Mouse (Mus musculus): Measurements from ENCODE around the gene Csf1. TPM values are rescaled to one million over a fixed set of nuclear protein-coding genes. Genes with fewer than 3 reads are reported as not detected.
A peak's percentile ranks its signal among the peaks of the same experiment; 100 is the strongest.

The Csf1 gene
- polyA plus RNA-seq (2014; fragmentation: Nextera tagmentation; extraction: Ambion mirVana): 3.6 and 3.9 TPM in 2 replicates

DNA sequence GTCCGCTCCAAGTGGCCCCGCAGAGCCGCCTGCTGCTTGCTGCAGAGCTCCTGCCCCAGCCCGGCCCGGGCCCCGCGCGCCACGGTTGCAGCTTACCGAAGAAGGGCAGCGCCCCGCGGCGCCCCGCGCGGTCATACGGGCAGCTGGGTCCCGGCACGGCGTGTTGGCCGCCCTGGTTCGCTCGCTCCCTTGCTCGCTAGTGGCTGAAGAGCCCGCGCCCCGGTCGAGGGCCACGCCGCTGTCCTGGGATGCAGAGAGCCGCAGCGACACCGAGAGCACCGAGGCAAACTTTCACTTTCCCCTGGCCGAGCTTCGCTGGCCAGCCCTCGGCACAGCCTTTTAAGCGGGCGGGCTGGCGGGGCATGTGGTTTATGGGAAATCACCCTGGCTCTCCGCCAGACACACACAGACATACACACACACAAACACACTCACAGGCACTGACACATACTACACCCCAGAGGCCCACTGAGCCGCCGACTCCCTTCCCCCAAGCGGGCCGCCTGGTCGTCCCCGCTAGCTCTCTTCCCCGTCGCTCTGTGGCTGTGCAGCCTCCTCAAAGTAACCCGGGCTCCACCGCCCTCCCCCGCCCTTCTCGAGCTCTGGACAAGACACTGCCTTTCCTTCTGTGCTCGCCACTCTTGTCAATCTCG, at the start of gene Csf1:
Gene Csf1, minus strand, starts transcription at position 541 of the 653 bp plus-strand sequence.
- WGBS: under 1% methylated on average over 56 of the region's 56 CpGs
- peak within 1 kb of the TSS; percentile 93 for H3K4me2 ChIP-seq (ENCODE audit: low read depth, low read length)
- H3K36me3 ChIP-seq (replicated peaks; ENCODE audit: control insufficient read depth, insufficient read depth, low read depth, low read length): no peaks in the 10 kb centered on the region
- peak; percentile 83 for ATAC-seq (replicated peaks; ENCODE audit: insufficient number of reproducible peaks, low FRiP score, low TSS enrichment, low read depth)
- peak within 1 kb of the TSS; percentile 38; the same call in 1 of the 2 replicates for H3K27ac ChIP-seq (replicated peaks; ENCODE audit: low read depth, low read length)
- H3K9me3 ChIP-seq (replicated peaks; ENCODE audit: control insufficient read depth, low read length): no peaks in the 10 kb centered on the region
- no peaks in the 10 kb centered on the region for H3K4me1 ChIP-seq (ENCODE audit: control insufficient read depth, insufficient read depth, low read length)
- H3K4me3 ChIP-seq (ENCODE audit: low read depth, low read length): peak within 1 kb of the TSS; percentile 65
- peak; percentile 72 for DNase-seq (ENCODE audit: low spot score)
- no peaks in the 10 kb centered on the region for H3K27me3 ChIP-seq (ENCODE audit: control insufficient read depth, insufficient read depth, low read length)
- H3K9ac ChIP-seq (replicated peaks; ENCODE audit: low read length): peak within 1 kb of the TSS; percentile 90

GRCm38 (mm10) chr3:107808013-107808750, 47.9 kb upstream of the Csf1 start:
- Histone ChIP-seq H3K36me3 (replicated peaks; ENCODE audit: control insufficient read depth, insufficient read depth, low read depth, low read length) (no peaks in the 10 kb centered on the region), H3K27me3 (ENCODE audit: control insufficient read depth, insufficient read depth, low read length) (no peaks in the 10 kb centered on the region), H3K9ac (replicated peaks; ENCODE audit: low read length) (no peak overlapping the region), H3K27ac (replicated peaks; ENCODE audit: low read depth, low read length) (no peak overlapping the region), H3K4me1 (ENCODE audit: control insufficient read depth, insufficient read depth, low read length) (no peaks in the 10 kb centered on the region), H3K4me3 (ENCODE audit: low read depth, low read length) (no peak overlapping the region), H3K9me3 (replicated peaks; ENCODE audit: control insufficient read depth, low read length) (no peaks in the 10 kb centered on the region), H3K4me2 (ENCODE audit: low read depth, low read length) (no peak overlapping the region)
- no peak for DNase-seq (ENCODE audit: low spot score)
- WGBS: 66% methylated on average over 14 of the region's 14 CpGs
- no peak for ATAC-seq (replicated peaks; ENCODE audit: insufficient number of reproducible peaks, low FRiP score, low TSS enrichment, low read depth)

DNA sequence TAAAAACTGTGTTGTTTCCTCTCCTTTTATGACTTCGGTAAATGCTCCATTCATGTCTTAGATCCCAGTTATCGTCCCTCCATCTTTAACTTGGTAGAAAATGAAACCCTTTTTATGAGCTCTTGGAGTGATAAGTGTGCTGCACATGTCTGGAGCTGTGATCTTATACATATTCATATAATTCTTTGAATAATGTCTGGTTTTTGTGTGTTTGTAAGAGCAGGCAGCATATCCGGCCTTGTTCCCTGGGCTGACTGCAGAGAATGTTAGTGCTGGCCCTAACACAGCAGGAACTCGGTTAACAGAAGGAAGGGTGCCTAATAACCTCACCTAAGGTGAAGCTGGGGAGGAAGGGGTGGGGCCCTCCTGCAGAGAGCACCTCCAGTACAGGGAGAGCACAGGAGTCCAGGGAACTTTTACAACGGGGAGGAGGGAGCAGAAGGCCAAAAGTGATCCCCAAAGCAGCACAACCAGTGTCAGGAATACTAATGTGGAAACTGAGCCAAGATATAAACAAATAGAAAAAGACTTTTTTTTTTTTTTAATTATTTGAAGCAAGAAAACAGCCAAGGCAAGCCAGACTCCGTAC, 47.2 kb upstream of the Csf1 start:
- no peaks in the 10 kb centered on the region for H3K36me3 ChIP-seq (replicated peaks; ENCODE audit: control insufficient read depth, insufficient read depth, low read depth, low read length)
- no peak overlapping the region for H3K4me2 ChIP-seq (ENCODE audit: low read depth, low read length)
- H3K27me3 ChIP-seq (ENCODE audit: control insufficient read depth, insufficient read depth, low read length): no peaks in the 10 kb centered on the region
- H3K9ac ChIP-seq (replicated peaks; ENCODE audit: low read length): no peak overlapping the region
- no peak for DNase-seq (ENCODE audit: low spot score)
- no peaks in the 10 kb centered on the region for H3K9me3 ChIP-seq (replicated peaks; ENCODE audit: control insufficient read depth, low read length)
- H3K4me3 ChIP-seq (ENCODE audit: low read depth, low read length): no peak overlapping the region
- H3K27ac ChIP-seq (replicated peaks; ENCODE audit: low read depth, low read length): no peak overlapping the region
- no peaks in the 10 kb centered on the region for H3K4me1 ChIP-seq (ENCODE audit: control insufficient read depth, insufficient read depth, low read length)
- WGBS: 55% methylated on average over 6 of the region's 6 CpGs
- ATAC-seq (replicated peaks; ENCODE audit: insufficient number of reproducible peaks, low FRiP score, low TSS enrichment, low read depth): no peak

- Histone ChIP-seq H3K36me3 (replicated peaks; ENCODE audit: control insufficient read depth, insufficient read depth, low read depth, low read length) (no peaks in the 10 kb centered on the region), H3K27ac (replicated peaks; ENCODE audit: low read depth, low read length) (no peak overlapping the region), H3K27me3 (ENCODE audit: control insufficient read depth, insufficient read depth, low read length) (no peaks in the 10 kb centered on the region), H3K4me3 (ENCODE audit: low read depth, low read length) (no peak overlapping the region), H3K9ac (replicated peaks; ENCODE audit: low read length) (no peak overlapping the region), H3K9me3 (replicated peaks; ENCODE audit: control insufficient read depth, low read length) (no peaks in the 10 kb centered on the region), H3K4me1 (ENCODE audit: control insufficient read depth, insufficient read depth, low read length) (no peaks in the 10 kb centered on the region), H3K4me2 (ENCODE audit: low read depth, low read length) (no peak overlapping the region)
- WGBS: 93% methylated on average over 1 of the region's 1 CpGs
- ATAC-seq (replicated peaks; ENCODE audit: insufficient number of reproducible peaks, low FRiP score, low TSS enrichment, low read depth): no peak
- no peak for DNase-seq (ENCODE audit: low spot score)
These were observed 46.6 kb upstream of the Csf1 start for GRCm38 (mm10) chr3:107806916-107807315.

DNA sequence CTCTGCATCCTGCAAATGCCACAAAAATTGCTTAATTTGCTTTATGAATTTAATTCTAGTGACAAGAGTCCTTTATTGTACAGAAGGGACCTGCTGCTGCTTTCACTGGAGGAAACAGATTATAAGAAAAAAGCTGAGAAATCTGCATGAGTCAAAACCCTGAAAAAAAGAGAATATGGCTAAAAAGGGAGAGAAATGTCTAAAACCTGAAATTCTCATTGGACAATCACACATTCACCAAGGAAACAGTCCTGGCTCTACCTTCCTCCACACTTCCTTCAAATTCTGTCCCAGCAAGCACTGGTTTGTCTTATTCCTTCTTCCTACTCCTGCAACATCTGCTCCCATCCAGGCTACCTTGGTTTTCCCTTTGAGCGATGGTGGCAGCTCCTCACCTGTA, 44.5 kb upstream of the Csf1 start:
- 91% methylated on average over 1 of the region's 1 CpGs for WGBS
- no peak overlapping the region for H3K9ac ChIP-seq (replicated peaks; ENCODE audit: low read length)
- DNase-seq (ENCODE audit: low spot score): no peak
- no peaks in the 10 kb centered on the region for H3K9me3 ChIP-seq (replicated peaks; ENCODE audit: control insufficient read depth, low read length)
- H3K4me2 ChIP-seq (ENCODE audit: low read depth, low read length): no peak overlapping the region
- H3K36me3 ChIP-seq (replicated peaks; ENCODE audit: control insufficient read depth, insufficient read depth, low read depth, low read length): no peaks in the 10 kb centered on the region
- H3K27ac ChIP-seq (replicated peaks; ENCODE audit: low read depth, low read length): no peak overlapping the region
- no peaks in the 10 kb centered on the region for H3K27me3 ChIP-seq (ENCODE audit: control insufficient read depth, insufficient read depth, low read length)
- H3K4me1 ChIP-seq (ENCODE audit: control insufficient read depth, insufficient read depth, low read length): no peaks in the 10 kb centered on the region
- no peak overlapping the region for H3K4me3 ChIP-seq (ENCODE audit: low read depth, low read length)
- ATAC-seq (replicated peaks; ENCODE audit: insufficient number of reproducible peaks, low FRiP score, low TSS enrichment, low read depth): no peak

DNA sequence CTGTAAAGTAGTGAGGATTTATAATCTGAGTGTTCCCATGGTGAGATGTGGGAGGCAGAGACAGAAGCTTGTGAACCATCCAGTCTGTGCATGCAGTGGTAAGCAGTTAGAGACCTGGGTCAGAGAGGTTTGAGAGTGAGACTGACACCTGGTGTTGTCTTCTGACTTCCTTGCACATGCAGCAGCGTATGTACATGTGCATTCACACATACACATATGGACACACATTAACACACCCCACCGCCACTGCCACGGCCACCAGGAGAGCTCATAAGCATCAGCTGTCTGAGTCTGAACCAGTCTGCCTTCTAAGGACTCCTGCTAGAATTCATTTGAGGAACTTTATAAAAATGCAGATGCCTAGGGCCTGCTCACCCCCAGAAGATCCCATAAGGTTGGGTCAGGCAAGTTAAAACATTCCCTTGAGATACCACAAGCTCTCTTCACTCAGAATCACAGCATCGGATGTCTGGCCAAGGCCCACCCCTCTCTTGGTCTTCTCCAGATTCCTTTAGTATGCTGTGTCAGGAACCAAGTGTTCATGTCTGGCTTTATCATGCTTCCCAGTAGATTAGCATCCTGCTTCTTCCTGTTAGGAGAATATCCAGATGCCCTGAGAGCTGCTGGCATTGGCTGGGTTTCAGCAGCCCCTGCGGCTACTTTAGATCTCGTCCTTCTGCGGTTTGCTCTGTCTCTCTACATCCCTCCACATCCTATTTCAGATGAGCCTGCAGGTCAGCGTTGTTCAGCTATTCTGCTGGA, 42.1 kb upstream of the Csf1 start:
- H3K4me2 ChIP-seq (ENCODE audit: low read depth, low read length): no peak overlapping the region
- DNase-seq (ENCODE audit: low spot score): no peak
- H3K9me3 ChIP-seq (replicated peaks; ENCODE audit: control insufficient read depth, low read length): no peaks in the 10 kb centered on the region
- WGBS: 89% methylated on average over 8 of the region's 8 CpGs
- H3K9ac ChIP-seq (replicated peaks; ENCODE audit: low read length): no peak overlapping the region
- H3K4me1 ChIP-seq (ENCODE audit: control insufficient read depth, insufficient read depth, low read length): no peaks in the 10 kb centered on the region
- H3K36me3 ChIP-seq (replicated peaks; ENCODE audit: control insufficient read depth, insufficient read depth, low read depth, low read length): no peaks in the 10 kb centered on the region
- H3K27ac ChIP-seq (replicated peaks; ENCODE audit: low read depth, low read length): no peak overlapping the region
- H3K27me3 ChIP-seq (ENCODE audit: control insufficient read depth, insufficient read depth, low read length): no peaks in the 10 kb centered on the region
- no peak overlapping the region for H3K4me3 ChIP-seq (ENCODE audit: low read depth, low read length)
- ATAC-seq (replicated peaks; ENCODE audit: insufficient number of reproducible peaks, low FRiP score, low TSS enrichment, low read depth): no peak

GRCm38 (mm10) chr3:107798946-107799345, 38.7 kb upstream of the Csf1 start:
- Histone ChIP-seq H3K9ac (replicated peaks; ENCODE audit: low read length) (no peak overlapping the region), H3K4me1 (ENCODE audit: control insufficient read depth, insufficient read depth, low read length) (no peaks in the 10 kb centered on the region), H3K36me3 (replicated peaks; ENCODE audit: control insufficient read depth, insufficient read depth, low read depth, low read length) (no peaks in the 10 kb centered on the region), H3K4me3 (ENCODE audit: low read depth, low read length) (no peak overlapping the region), H3K27ac (replicated peaks; ENCODE audit: low read depth, low read length) (no peak overlapping the region), H3K27me3 (ENCODE audit: control insufficient read depth, insufficient read depth, low read length) (no peaks in the 10 kb centered on the region), H3K4me2 (ENCODE audit: low read depth, low read length) (no peak overlapping the region), H3K9me3 (replicated peaks; ENCODE audit: control insufficient read depth, low read length) (no peaks in the 10 kb centered on the region)
- ATAC-seq (replicated peaks; ENCODE audit: insufficient number of reproducible peaks, low FRiP score, low TSS enrichment, low read depth): no peak
- no peak for DNase-seq (ENCODE audit: low spot score)
- WGBS: 82% methylated on average over 5 of the region's 5 CpGs
